Mouse (Mus musculus): ENCODE data around the gene Opn4.

Gene Opn4

DNA sequence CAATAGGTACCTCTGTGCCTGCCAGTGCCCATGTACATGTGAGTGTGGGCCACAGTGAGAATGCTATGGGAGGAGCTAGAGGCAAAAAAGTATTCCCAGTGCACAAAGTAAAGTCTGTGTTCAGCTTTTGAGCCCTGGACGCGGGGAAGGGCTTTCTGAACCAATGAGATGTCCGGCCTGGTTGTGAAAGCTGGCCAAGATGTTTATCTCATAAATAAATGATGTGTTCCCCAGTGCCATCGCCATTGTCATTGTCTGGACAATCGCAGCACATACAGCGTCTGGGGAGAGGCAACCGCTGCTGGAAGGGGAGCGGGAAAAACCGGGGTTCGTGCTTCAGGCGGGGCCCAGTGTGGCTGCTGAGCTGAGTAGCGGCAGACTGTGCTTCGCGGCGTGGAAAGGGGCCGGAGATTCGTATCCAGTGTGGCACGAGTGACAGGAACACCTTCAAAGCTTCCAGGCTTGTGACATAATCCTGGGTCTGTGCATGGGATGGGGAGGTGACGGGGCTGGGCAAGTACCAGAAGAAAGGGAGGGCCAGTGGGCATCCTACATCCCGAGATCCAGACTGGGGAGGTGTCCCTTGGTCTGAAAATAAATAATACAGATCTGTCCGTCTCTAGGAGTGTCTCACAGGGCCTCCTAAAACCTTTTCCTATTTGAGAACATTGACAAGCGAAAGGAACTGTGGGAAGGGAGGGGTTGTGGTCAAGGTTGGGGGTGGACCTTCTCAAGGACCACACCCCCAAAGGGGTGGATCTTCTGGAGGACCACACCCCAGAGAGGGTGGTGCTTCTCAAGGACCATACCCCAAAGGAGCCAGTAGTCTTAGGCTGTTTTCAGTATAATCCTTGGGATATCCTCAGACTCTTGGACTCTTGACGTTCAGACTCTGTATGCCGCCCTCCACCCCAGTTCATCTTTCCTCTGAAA is 8.9 kb downstream of the Opn4 start:
- peak in 1 of 2 experiments; percentile 39 for DNase-seq

DNA sequence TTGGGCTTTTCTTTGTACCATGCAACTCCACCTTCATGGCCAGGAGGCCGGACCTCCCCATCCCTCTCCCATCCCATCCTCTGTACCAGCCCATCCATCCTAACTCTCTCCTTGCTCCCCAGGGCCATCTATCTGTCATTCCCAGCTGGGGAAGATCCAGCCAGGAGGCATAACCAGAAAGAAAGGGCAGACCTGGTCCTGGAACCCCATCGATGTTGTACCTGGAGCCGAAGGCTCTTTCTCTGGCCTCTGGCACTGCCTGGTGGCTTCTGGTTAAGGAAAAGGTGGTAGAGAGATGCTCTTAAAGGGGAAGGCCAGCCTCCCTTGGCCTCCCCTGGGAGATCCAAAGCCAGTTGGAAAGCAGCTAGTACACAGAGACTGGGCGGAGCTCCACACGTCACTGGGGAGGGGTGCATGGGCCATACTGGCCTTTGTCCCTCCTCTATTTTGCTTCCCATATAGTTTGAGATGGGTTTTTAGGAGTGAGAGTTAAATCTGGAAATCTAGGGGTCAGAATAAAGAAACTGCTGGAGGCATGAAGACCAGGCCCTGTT is 9.8 kb downstream of the Opn4 start:
- DNase-seq = no peak

DNA sequence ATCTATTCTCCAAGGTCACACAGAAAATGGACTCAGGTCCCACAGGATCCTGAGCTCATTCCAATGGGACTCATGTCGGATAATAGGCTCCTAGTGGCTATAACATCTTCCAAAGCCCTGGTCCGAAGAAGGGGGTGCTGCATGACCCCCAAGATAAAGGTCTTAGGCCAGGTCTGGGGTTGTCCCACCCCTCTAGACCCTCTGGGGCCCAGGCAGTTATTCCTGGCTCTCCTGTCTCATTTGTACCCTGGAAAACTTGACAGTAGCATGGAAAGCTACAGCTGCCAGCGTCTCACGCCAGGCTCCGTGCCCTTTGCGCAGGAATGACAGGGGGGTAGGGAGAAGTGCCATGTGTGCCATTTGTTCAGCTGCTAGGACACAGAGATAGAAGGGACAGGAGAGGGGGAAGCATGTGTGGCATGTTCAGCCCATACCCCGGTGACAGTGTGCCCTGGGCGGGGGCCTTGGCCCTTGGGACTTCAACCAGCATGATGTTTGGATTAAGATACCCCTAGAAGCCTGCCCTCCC is 10.7 kb downstream of the Opn4 start:
- DNase-seq = no peak

DNA sequence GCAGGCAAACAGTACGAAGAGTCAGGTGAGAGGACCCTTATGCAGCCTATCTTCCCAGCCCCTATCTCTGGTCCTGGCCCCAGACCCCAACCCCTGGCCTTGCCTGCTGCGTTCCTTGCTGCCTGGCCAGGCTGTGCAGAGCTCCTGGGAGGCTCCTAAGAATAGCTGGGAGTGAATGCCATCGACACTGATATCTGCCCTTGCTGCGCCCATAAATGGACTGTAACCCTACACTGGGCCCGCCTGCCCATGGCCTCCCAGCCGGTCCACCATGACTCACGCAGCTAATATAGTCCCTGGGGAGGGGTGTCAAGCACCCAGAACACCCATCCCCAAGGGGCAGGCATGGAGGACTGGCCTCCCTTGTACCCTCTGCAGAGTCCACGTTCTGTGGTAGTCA is 11.4 kb downstream of the Opn4 start, which contains the start of gene Ldb3:
Gene Ldb3, minus strand, starts transcription at position 185 of the 400 bp plus-strand sequence.
- DNase-seq = no peak

DNA sequence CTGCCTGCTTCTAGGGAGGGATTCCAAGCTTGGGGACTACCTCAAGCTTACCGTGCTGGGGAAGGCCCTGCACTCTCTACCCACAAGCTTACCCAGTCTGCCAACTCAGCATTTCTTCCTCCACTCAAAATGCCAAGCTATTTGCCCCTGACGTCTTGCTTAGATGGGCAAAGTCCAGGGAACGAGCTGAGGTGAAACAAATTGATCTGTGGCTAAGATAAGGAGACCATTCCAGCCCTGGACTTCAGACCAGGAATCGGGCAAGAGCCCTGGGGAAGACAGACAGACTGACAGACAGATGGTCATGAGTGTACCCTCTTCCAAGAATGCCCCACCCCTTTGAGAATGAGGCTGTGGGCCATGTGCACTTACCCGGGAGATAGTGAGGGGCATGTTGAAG is 11.9 kb downstream of the Opn4 start:
- no peak for DNase-seq

DNA sequence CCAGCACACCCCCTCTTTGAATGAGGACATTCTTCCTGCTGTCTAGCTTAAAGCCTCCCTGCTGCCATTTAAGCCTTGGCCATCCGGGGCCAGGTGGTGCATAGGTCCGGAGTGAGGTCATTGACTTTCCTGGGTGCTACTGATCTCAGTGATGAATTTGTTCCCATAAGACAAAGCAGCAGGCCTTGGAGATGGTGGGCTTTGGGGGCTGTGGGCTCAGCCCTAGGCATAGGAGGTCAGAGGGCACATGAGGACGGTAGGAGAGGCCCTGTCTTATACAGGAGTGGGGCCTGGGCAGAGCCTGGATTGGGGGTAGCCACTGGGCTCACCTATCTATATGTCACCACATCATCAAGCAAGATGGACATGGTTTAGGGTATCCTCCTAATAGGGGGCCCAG is 13.1 kb downstream of the Opn4 start:
- no peak for DNase-seq

DNA sequence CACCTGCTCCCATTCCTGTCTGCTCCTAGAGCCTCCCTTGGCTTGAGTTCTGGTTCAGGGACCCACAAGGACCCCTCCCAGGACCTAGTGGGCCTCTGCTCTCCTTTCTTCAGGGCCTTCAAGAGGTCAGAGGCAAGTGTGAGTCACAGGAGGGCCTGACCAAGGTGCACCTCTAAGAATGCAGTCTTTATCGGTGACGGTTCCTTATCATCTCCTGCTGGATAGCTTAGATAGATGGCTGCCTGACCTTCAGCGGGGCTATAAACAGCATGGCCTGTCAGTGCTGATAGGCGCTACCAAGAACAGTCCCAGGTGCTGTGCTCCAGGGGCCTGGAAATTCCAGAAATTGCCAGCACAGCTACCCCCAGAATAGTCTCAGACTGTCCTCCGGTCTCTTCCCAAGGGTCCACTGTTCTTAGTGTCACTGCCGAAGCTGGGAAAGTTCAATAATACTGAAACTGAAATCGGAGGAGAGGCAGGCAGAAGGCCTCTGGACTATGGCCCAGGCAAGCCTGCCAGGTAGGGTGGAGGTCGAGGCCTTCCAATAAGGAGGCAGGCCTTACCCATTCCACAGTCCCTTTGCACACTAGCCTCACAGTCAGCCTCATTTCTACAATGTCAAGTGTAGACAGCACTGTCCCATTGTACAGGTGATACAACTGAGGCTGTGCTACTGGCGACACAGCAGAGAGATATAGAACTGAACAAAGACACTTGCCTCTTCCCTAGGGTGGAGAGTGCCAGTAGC is 14.4 kb downstream of the Opn4 start:
- DNase-seq = no peak

DNA sequence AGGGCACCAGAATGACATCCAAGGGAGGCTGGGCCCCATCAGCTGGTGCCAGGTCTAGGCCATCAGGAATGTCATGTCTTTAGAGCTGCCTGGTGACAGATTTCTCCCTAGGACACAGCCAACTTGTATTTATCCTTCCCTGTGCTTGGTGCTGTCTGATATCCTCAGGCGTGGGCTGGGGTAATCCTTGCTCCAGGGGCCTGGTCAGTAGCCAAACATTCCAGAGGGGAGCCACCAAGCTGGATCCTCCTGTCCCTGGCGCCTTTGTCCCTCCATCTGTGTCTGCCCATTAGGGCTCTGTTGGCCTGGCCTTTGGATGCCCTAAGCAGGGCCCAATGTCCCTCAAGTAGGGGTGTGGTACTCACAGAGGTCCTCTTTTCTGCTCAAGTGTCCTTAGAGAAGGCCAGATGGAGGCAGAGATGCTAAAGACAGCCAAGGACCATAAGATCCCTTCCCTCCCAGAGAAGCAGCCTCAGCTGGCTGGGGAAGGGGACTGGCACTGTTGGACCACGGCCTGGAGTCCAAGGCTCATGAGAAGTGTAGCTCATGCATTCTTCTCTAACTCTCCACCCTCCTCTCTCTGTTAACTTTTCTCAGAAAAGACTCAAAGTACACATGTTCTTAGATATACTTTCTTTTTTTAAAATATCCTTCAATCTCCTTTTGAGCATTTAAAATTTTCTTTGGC is 17.1 kb downstream of the Opn4 start:
- DNase-seq = peak in 1 of 2 experiments; percentile 36

DNA sequence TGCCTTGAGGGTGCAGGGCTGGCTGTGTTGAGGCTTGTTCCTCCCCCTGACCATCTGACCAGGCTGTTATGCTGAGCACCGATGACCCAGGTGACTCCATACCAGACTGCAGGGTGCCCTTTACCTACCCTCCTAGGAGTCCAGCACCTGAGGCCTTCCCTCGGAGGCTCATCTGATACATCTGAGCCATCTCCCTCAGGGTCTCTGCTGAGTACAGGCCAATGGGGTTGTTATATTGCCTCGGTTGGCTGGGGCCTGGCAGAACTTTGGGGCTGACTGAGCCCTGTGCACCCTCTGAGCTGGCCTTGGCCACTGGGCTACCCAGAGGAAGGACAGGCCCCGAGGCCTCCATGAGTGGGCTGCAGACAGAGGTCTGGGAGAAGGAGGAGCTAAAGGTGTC is 23.1 kb downstream of the Opn4 start:
- no peak for DNase-seq

DNA sequence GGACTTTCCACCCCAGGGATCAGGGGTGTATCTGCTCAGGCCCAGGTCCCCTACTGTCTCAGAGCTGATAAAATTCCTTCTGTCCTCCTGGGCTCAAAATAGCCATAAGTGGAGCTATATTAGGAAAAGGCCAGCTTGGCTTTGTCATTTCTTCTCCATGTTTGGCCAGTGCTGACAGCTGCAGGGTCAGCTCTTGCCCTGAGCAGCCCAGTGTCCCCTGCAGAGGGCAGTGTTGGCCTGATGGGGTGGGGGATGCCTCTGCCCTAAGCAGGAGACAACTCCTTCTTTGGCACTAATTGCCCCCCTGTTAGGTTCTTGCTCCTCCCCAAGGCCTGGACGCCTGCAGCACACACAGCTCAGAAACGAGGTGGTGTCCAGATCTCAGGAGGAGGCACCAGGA is 25.9 kb downstream of the Opn4 start:
- DNase-seq = peak; percentile 47 to 55

DNA sequence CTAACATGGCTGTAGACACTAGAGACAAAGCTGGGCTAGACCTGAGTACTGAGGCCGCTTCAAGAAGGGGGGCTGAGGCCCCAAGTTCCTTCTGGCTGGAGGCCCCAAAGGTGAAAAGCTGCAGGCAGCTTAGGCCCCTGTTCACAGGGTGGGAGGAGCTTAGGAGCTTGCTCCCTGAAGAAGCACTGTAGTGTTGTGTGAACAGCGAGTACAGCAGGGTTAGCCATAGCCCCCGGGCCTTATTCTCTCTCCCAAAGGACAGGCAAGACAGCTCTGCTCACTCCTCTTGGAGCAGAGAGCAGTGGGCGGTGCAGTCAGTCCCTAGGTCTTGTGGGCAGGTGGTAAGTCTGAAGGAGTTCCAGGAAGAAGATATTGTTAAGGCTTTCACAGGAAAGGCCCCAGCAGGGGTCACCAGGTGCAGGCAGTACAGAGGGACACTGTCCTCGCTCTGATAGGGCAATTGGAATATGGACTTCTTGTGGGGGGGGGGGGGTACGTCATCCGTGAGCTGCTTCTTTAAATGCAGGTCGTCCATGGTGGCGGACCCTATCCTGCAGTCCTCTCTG is 26.5 kb downstream of the Opn4 start:
- no peak for DNase-seq

DNA sequence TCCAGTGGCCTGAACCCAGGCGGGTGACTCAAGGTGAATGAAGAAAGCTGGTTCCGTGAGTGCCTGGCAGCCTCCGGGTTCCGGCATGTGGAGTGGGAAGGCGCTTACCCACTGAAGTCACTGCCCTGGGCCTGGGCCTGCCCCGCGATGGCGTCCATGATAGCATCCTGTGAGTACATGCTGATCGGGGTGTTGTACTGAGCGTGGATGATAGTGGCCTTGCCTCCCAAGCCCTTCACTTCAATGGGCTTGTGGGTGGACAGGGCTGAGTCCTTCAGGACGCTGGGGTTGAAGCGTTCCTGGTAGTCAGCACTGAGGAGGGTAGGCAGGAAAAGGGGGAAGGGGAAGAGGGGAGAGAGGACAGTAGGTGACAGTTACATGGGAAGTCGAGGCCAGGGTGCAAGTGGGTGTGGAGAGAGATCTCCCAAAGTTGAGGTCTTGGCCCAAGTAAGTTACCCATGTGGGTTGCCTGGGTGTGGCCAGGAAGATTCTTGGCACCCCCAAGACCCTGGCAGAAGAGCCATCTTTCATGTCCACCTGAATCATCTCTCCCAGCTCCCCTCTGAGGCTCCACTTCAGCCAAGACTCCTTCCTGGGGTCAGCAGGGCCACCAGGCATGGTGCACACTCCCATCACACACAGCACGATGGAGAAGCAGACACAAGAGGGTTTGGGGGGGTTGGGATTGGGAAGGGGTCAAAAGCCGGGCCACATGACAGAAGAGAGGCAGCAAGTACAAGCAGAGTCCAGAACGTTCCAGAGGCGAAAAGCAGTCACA is 28.1 kb downstream of the Opn4 start:
- no peak for DNase-seq

DNA sequence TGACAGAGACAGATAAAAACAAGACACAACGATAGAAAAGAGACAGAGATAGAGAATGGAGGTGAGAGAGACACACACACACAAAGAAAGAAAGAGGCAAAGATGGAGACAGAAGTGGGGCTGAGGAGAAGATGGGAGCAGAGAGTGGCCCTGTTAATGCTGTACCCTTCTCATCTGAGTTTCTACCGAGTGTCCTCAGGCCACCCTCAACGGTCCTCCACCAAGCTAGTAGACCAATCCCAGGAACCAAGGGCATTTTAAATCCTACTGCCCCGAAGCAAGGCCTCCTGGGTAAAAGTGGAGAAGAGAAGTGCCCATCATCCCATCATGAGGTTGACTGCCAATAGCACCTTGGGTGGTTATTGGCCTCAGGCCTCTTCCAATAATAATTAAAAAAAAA is 29.0 kb downstream of the Opn4 start:
- no peak for DNase-seq

DNA sequence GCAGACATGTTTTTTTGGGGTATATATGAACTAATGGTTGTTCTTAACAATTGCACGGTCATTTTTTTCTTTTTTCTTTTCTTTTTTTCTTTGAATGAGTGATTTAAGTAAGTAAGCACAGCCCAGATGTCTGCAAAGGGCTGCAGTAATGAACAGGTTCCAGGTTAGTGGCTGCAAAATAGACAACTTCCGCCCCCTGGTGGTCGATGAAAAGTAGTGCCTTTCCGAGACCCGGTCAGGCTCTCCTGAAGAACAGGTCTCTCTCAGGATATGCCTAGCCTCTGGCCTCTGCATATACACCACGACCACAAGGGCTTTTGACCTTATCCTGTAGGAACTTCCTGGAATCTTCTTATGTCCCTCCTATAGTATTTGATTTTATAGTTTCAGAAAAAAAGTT is 29.6 kb downstream of the Opn4 start:
- peak; percentile 66 to 80 for DNase-seq

DNA sequence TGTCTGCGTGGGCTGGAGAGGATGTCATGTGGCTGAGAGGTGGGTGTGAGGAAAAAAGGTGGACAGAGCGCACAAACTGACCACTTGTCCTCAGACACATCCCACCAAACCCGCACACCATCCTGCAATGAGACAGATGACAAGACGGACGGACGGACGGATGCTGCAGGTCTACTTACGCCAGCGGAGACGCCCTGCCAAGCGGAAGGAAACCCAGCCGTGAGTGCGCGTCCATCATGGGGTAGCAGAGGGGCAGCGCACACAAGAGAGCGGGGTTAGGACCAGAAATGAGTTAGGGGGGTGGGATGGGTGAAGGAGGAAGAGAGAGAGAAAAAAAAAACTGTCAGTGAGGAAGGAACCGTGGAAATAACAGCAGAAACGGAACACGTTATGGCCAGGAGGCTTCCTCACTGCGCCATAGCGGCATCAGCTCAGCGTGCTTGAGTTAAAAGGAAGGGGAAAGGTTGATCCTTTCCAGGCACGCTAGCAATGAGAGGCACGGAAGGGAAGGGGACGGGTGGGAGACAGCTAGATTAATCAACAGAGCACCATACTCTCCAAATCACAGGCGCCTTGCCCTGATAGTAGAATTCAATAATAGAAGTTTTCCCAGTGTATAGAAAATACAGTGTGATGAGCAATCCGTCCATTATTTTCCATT is 30.3 kb downstream of the Opn4 start:
- DNase-seq = no peak

DNA sequence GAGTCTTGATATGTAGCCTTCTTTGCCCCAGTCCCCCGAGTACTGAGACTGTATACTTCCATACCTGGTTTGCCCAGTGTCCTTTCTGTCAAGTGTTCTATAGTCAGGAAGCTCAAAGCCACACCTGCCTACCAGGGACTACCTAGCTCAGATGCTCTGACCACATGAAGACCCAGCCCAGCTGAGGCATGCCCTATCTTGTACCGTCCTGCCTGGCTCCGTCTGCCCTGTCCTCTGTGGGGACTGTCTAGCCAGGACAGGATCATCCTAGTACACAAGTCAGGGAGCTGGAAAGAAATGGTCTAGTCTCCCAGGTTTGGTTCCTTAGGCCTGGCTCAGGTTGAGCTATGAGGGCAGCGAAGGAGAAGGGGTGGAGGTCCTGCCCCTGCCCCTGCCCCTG is 31.3 kb downstream of the Opn4 start:
- no peak for DNase-seq

DNA sequence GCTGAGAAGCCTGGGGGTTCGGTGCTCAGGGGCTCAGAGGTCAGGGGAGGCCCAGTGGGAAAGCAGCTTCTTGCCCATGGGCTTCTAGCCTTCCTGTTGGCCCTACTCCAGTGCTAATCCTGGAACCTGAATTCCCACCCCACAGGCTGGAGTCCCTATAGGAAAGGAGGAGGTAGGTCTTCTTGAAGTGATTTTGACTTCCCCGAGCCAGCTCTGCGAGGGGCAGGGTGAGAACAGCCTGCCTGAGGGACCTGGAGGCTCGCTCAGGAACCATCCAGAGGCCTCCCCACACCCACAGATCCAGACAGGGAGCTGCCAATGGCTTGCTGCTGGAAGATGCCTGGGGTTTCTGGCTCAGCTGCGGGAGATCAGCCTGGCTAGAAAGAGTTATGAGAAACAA is 32.2 kb downstream of the Opn4 start:
- DNase-seq = no peak

DNA sequence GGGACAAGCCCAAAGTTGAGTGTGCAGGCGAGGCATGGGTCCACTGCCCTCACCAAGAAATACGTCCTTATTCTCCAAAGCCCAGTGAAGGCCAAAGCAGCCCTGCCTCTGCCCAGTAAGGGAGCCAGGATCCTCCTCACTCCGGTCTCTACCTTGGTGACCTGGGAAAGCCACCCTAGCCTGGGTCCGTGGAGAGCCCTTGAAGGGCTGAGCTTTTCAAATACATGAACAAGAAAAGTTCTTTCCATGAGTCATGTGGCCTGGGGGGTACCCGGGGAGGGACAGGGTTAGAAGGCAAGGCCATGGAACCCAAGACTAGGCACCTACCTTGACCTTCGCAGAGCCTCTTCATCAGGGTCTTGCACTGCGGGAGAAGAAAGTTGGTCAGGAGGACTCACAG is 33.4 kb downstream of the Opn4 start:
- DNase-seq = no peak

DNA sequence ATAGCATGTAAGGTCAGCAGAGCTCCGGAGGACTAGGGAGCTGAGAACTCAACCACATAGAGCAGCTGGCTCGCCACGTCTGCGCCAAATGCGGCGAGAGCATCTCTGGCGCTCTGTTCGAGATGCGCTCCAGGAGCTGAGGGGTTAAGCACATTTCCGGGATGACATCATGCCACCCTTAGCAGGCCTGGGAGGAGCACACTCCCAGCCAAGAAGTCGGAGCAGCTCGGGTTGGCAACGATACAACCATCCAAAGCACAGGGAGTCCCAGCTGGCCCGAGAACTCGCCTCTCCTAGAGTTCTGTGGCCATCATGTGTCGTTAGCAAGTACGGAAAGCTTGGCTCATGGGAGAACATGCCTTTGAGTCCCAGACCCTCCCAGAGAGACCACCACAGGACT is 34.2 kb downstream of the Opn4 start:
- peak; percentile 68 to 82 for DNase-seq

DNA sequence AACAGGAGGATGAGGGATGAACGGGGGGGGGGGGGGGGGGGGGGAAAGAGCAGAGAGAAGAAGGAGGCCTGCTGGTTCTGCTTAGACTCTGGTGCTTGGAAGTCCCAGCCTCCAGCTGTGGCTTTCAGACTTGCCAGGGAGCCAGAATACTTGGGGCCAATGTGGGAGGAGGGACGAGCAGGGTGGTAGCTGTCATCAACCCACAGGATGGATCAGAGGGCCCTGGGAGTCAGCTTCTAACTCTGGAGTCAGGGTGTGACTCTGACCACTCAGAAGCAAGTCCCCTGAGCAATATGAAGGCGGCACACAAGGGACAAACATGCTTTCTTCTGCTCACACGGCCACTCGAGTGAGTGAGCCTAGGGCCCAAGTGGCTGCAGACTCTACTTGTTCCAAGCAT is 35.3 kb downstream of the Opn4 start:
- peak; percentile 26 to 69 for DNase-seq

DNA sequence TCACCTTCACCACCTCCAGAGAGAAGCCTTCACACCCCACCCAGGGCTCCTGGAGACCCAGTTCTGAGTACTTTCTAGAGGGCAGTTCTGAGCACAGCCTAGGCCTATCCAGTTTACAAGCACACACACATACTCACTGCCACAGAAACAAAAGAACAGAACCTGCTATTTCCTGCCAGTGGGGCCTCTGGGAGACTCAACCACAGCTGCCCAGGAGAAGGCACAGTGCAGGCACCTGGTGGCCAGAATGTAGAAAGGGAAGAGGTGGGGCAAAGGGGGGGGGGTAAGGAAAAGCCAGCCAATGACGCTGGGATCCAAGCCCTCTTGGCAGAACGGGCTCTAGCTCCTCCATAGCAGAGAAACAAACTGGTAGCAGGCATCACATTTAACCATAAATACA is 37.5 kb downstream of the Opn4 start:
- no peak for DNase-seq

Data from lung, postnatal 4 days (tissue).